Mouse (Mus musculus) monocyte, adult 5-6 weeks (primary cell): ENCODE results near the gene Gbf1. TPM values are rescaled to one million over a fixed set of nuclear protein-coding genes. Genes with fewer than 3 reads are reported as not detected.

Source experiments
- ATAC-seq: fragments of 153-309, 156-312 bp; replicated peaks from 2 replicates; pipeline ENCODE4 v1.8.0; 2017; ENCODE audit warnings: mild to moderate bottlenecking; ENCODE audit not compliant: low TSS enrichment, insufficient number of reproducible peaks, severe bottlenecking, poor library complexity, low FRiP score
- total RNA-seq: library from RNA; stranded (forward); fragments of 200-1000, 200-491, 200-594 nt; gene quantifications from 3 replicates; pipeline ENCODE4 v1.2.3, GENCODE M21; 2017

Gbf1 gene
- total RNA-seq, 1 experiment from 2014 or later: 41.0 TPM

GRCm38 (mm10) chr19:46320076-46320785 lies 167.9 kb downstream of the Gbf1 start:
- ATAC-seq: no peak

GRCm38 (mm10) chr19:46321101-46321943 lies 169.0 kb downstream of the Gbf1 start:
- no peak for ATAC-seq

GRCm38 (mm10) chr19:46322144-46322995 lies 170.1 kb downstream of the Gbf1 start:
- ATAC-seq: no peak

GRCm38 (mm10) chr19:46322996-46323572 lies 170.8 kb downstream of the Gbf1 start:
- no peak for ATAC-seq

- no peak for ATAC-seq
Measured at GRCm38 (mm10) chr19:46323716-46324115, 171.4 kb downstream of the Gbf1 start.

- no peak for ATAC-seq
Measured at GRCm38 (mm10) chr19:46324366-46324765, 172.1 kb downstream of the Gbf1 start.

- ATAC-seq: no peak
Measured at GRCm38 (mm10) chr19:46324918-46325317, 172.6 kb downstream of the Gbf1 start.

- ATAC-seq: no peak
Measured at GRCm38 (mm10) chr19:46326019-46326755, 173.9 kb downstream of the Gbf1 start.

- ATAC-seq: no peak
Measured at GRCm38 (mm10) chr19:46326756-46327305, 174.5 kb downstream of the Gbf1 start, which contains the start of gene Psd. Psd (minus strand) TSS chr19:46327156.

GRCm38 (mm10) chr19:46327531-46328064 lies 175.3 kb downstream of the Gbf1 start:
- no peak for ATAC-seq

- peak; percentile 68 for ATAC-seq
Measured at GRCm38 (mm10) chr19:46328081-46329030, 176.0 kb downstream of the Gbf1 start, which contains the start of gene Fbxl15. Fbxl15 (plus strand) TSS chr19:46328184.

GRCm38 (mm10) chr19:46329031-46329641 lies 176.8 kb downstream of the Gbf1 start:
- no peak for ATAC-seq

- peak; percentile 70 for ATAC-seq
Measured at GRCm38 (mm10) chr19:46329951-46330350, 177.6 kb downstream of the Gbf1 start.

GRCm38 (mm10) chr19:46330696-46331095 lies 178.4 kb downstream of the Gbf1 start:
- no peak for ATAC-seq

GRCm38 (mm10) chr19:46331326-46331725 lies 179.0 kb downstream of the Gbf1 start:
- no peak for ATAC-seq

GRCm38 (mm10) chr19:46331936-46332335 lies 179.6 kb downstream of the Gbf1 start:
- ATAC-seq: no peak
